Mouse (Mus musculus) urinary bladder, postnatal 25 days (tissue): ENCODE results near the gene Ing3.

Experiments used
- DNase-seq: peaks from one replicate; pipeline ENCODE4 v3.0.0; 2022; ENCODE audit warnings: low spot score

Ing3 gene

GRCm38 (mm10) chr6:21949226-21949731 lies at the start of gene Ing3:
Gene Ing3, plus strand, starts transcription at chr6:21949571.
- peak; percentile 90 for DNase-seq

- no peak for DNase-seq
Measured at GRCm38 (mm10) chr6:21909720-21910119, 39.7 kb upstream of the Ing3 start.

GRCm38 (mm10) chr6:21910804-21911203 lies 38.6 kb upstream of the Ing3 start:
- no peak for DNase-seq

GRCm38 (mm10) chr6:21916591-21916990 lies 32.8 kb upstream of the Ing3 start:
- DNase-seq = no peak

GRCm38 (mm10) chr6:21924150-21924549 lies 25.2 kb upstream of the Ing3 start:
- no peak for DNase-seq

- DNase-seq = no peak
Measured at GRCm38 (mm10) chr6:21937981-21938635, 11.3 kb upstream of the Ing3 start.

- peak; percentile 95 for DNase-seq
Measured at GRCm38 (mm10) chr6:21949771-21950448, 539 bp downstream of the Ing3 start.

GRCm38 (mm10) chr6:21950676-21951075 lies 1.3 kb downstream of the Ing3 start:
- DNase-seq = no peak

GRCm38 (mm10) chr6:21955468-21955867 lies 6.1 kb downstream of the Ing3 start:
- no peak for DNase-seq

- DNase-seq = no peak
Measured at GRCm38 (mm10) chr6:21958922-21959321, 9.6 kb downstream of the Ing3 start.

GRCm38 (mm10) chr6:21959909-21960308 lies 10.5 kb downstream of the Ing3 start:
- no peak for DNase-seq

- no peak for DNase-seq
Measured at GRCm38 (mm10) chr6:21977532-21977931, 28.2 kb downstream of the Ing3 start.

- no peak for DNase-seq
Measured at GRCm38 (mm10) chr6:21981114-21981513, 31.7 kb downstream of the Ing3 start.

- peak; percentile 60 for DNase-seq
Measured at GRCm38 (mm10) chr6:21984990-21985731, 35.8 kb downstream of the Ing3 start.

- DNase-seq = peak; percentile 52
Measured at GRCm38 (mm10) chr6:21985732-21986540, 36.6 kb downstream of the Ing3 start, which contains the start of gene Cped1. Gene Cped1, plus strand, starts transcription at chr6:21985916.

- DNase-seq = no peak
Measured at GRCm38 (mm10) chr6:21986660-21987331, 37.4 kb downstream of the Ing3 start.

- no peak for DNase-seq
Measured at GRCm38 (mm10) chr6:21987554-21987953, 38.2 kb downstream of the Ing3 start.

GRCm38 (mm10) chr6:21988296-21988695 lies 38.9 kb downstream of the Ing3 start:
- DNase-seq = no peak

GRCm38 (mm10) chr6:21989081-21989480 lies 39.7 kb downstream of the Ing3 start:
- DNase-seq = no peak

- no peak for DNase-seq
Measured at GRCm38 (mm10) chr6:21990181-21991135, 41.1 kb downstream of the Ing3 start.
